8 mouse cellular contexts compared by ENCODE assay signal in genomic region chr11:31850995-31851394, GRCm38 (mm10).
DNase-seq lines count a peak whose midpoint lies in the region.

No protein-coding gene starts in this region.

- DNase-seq in embryo, embryonic 11 days: peak; percentile 26
- DNase-seq in embryo, embryonic 9.5 days (ENCODE audit: extremely low spot score): no peak
- DNase-seq in NIH3T3 (ENCODE audit: low read depth): peak; percentile 72
- DNase-seq in cerebellum, postnatal 14 days: peak; percentile 68 to 73
- DNase-seq in kidney, postnatal 4 days: peak; percentile 64 to 75
- DNase-seq in thymus, postnatal 14 days: no peak
- no peak for DNase-seq in spleen, postnatal 36 days (ENCODE audit: low spot score in 2 of 2)
- no peak for DNase-seq in layer of hippocampus, adult 9-10 months (ENCODE audit: low spot score)

Comparison
In these comparisons a context has a peak if more than half of its experiments do, and no peak if none do; other contexts are left out.
1. DNase-seq: peak in embryo, embryonic 11 days (single experiment), NIH3T3 (single experiment), cerebellum, postnatal 14 days (2 of 2) and kidney, postnatal 4 days (2 of 2); none in embryo, embryonic 9.5 days (single experiment), thymus, postnatal 14 days (single experiment), spleen, postnatal 36 days (0 of 2) and layer of hippocampus, adult 9-10 months (single experiment).